Mouse (Mus musculus) liver, embryonic 14.5 days (tissue): ENCODE measurements at regions not wholly inside any gene's neighbourhood (a gene's known extent, or its start where the extent isn't known, plus 50 kb on each side); places are given as distances from the start of the nearest gene placed in this dataset.
A peak's percentile ranks its signal among the peaks of the same experiment; 100 is the strongest.

Experiments
- ATAC-seq: fragments of 200-750 bp; cut with Nextera tagmentation; 2 replicates; pipeline ENCODE4 v1.8.0; 2017; ENCODE audit warnings: moderate number of reproducible peaks, mild to moderate bottlenecking, moderate library complexity; ENCODE audit not compliant: insufficient read depth
- DNase-seq, 3 experiments: peaks; one replicate each; pipeline ENCODE4 v3.0.0-alpha.2; 2012 to 2013; ENCODE audit warnings: low read depth in 3 of 3, low spot score in 3 of 3
- H3K27ac ChIP-seq: fragments of 300-500 bp; sonication (generic); 2 replicates; pipeline ENCODE4 v1.5.1; 2014; ENCODE audit warnings: moderate library complexity, mild to moderate bottlenecking, control low read depth, inconsistent platforms
- H3K27me3 ChIP-seq: fragments of 300-500 bp; sonication (generic); 2 replicates; pipeline ENCODE4 v1.6.1; 2014; ENCODE audit warnings: mild to moderate bottlenecking, low read length, moderate library complexity; ENCODE audit not compliant: control insufficient read depth, insufficient read depth
- H3K36me3 ChIP-seq: fragments of 300-500 bp; sonication (generic); replicated peaks from 2 replicates; pipeline ENCODE4 v1.6.1; 2014; ENCODE audit warnings: low read depth; ENCODE audit not compliant: control insufficient read depth, insufficient read depth
- H3K4me1 ChIP-seq, 2 experiments: fragments of 200-500 bp in 1 of 2; fragments of 300-500 bp in 1 of 2; sonication (generic) in 1 of 2; replicated peaks; 2 replicates each; pipeline ENCODE4 v1.6.1; 2012 to 2014; ENCODE audit warnings: antibody characterized with exemption in 1 of 2, inconsistent platforms in 1 of 2, low read length in 1 of 2; ENCODE audit not compliant: control insufficient read depth in 2 of 2, insufficient read depth in 2 of 2
- H3K4me2 ChIP-seq: fragments of 300-500 bp; sonication (generic); 2 replicates; pipeline ENCODE4 v1.6.1; 2014; ENCODE audit warnings: low read depth, mild to moderate bottlenecking, control low read depth, moderate library complexity
- H3K4me3 ChIP-seq, 2 experiments: fragments of 200-500 bp in 1 of 2; fragments of 300-500 bp in 1 of 2; sonication (generic) in 1 of 2; 2 replicates each; pipeline ENCODE4 v1.5.1; 2012 to 2014; ENCODE audit warnings: low read depth in 2 of 2, low read length in 2 of 2, mild to moderate bottlenecking in 2 of 2, control low read depth in 1 of 2, inconsistent platforms in 1 of 2, moderate library complexity in 1 of 2; ENCODE audit not compliant: insufficient read depth in 1 of 2
- H3K9ac ChIP-seq: fragments of 300-500 bp; sonication (generic); replicated peaks from 2 replicates; pipeline ENCODE4 v1.6.1; 2014; ENCODE audit warnings: mild to moderate bottlenecking, control low read depth, moderate library complexity
- H3K9me3 ChIP-seq: fragments of 300-500 bp; sonication (generic); 2 replicates; pipeline ENCODE4 v1.6.1; 2016; ENCODE audit warnings: low read length, mixed read lengths; ENCODE audit not compliant: control insufficient read depth
- CTCF ChIP-seq: IDR thresholded peaks from 2 replicates; pipeline ENCODE4 v1.5.1; 2016; ENCODE audit warnings: antibody characterized with exemption, low read depth, control low read depth
- EP300 ChIP-seq: IDR thresholded peaks from 2 replicates; pipeline ENCODE4 v1.6.1; 2016; ENCODE audit warnings: antibody characterized with exemption, low read depth
- WGBS: fragments of 180-500 bp; shearing (Covaris S2); extraction: QIAGEN DNeasy Blood & Tissue Kit; methylation state at CpG from one replicate; pipeline ENCODE4 v1.1.7; 2014; ENCODE audit not compliant: insufficient replicate concordance; 5-methylcytosine and 5-hydroxymethylcytosine counted together

DNA sequence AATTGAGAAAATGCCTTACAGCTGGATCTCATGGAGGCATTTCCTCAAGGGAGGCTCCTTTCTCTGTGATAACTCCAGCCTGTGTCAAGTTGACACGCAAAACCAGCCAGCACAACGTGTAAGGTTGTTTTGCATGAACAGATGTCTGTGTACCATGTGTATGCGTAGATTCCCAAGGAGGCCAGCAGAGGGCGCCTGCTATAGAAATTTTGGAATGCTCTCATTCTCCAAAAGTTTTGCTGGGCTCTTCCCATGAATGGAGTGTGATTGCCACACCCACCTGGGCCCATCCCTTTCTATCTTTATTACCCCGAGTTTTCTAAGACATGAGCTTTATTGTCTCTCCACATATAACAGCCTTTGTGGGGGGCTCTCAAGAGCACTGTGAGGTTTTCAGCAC lies 275.4 kb downstream of the Diras2 start:
- Histone ChIP-seq H3K9me3 (no peaks in the 10 kb centered on the region), H3K4me2 (no peak overlapping the region), H3K36me3 (no peaks in the 10 kb centered on the region), H3K4me1 (peaks cover 0 to 5% of the 10 kb centered on the region in 2 experiments; a peak in 1 of 4 replicates), H3K4me3 (no peak overlapping the region), H3K27me3 (no peaks in the 10 kb centered on the region), H3K9ac (no peak overlapping the region), H3K27ac (no peak overlapping the region)
- WGBS: 63% methylated on average over 5 of the region's 5 CpGs
- TF ChIP-seq EP300: no peak
- peak; percentile 59 for TF ChIP-seq CTCF
- no peak for ATAC-seq
- DNase-seq: no peak

DNA sequence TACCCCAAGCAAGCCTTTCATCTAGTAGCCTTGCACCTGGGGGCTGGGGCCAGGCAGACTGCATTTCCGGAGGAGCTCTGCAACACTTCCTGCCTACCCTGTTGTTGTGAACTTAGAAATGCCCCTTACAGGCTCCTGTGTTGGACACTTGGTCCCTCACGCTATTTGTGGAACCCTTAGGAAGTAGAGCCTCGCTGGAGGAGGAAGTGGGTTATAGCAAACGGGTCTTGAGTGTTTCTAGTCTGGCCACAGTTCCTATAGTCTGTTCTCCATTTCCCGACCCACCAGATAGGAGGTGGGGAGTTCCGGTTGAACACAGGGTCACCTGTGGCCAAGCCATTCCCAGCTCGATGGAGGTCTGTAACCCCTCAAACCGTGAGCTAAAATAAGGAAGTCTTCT lies 272.7 kb downstream of the Diras2 start:
- Histone ChIP-seq H3K36me3 (no peaks in the 10 kb centered on the region), H3K4me1 (peaks cover 0 to 5% of the 10 kb centered on the region in 2 experiments; a peak in 1 of 4 replicates), H3K9me3 (no peaks in the 10 kb centered on the region), H3K9ac (no peak overlapping the region), H3K27me3 (no peaks in the 10 kb centered on the region), H3K4me3 (no peak overlapping the region), H3K4me2 (no peak overlapping the region), H3K27ac (no peak overlapping the region)
- DNase-seq (no peak), ATAC-seq (no peak)
- no peak for TF ChIP-seq CTCF
- TF ChIP-seq EP300: no peak
- 27% methylated on average over 8 of the region's 8 CpGs for WGBS

DNA sequence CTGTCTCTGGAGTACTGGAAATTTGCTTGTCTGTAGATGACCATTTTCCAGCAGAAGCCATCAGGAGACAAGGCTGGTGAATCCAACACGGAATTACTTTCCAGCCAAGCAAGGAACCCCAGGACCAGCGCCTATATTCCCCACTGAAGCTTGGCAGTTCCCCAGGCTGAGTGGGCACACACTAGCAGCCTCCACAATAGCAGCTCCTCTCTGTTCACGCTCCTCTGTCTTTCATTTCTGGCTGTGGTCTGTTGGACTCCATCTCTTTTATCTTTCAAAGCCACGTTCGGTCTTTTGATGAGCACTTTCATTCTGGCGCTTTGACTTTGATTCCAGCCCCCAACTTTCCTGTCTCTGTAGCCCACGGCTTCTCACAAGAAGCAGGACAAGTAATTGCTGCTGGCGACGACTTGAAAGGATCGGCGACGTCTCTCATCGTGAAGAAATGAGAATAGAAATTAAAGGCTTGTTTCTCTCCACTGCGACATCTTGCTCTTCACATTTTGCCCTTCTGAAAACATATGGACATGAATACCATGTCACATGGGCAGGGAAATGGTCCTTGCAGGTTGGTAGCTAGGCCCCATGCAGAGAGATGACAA lies 268.0 kb downstream of the Diras2 start:
- H3K4me2 ChIP-seq: no peak overlapping the region
- no peak overlapping the region for H3K4me3 ChIP-seq
- TF ChIP-seq EP300: no peak
- no peak for TF ChIP-seq CTCF
- no peak overlapping the region for H3K9ac ChIP-seq
- no peaks in the 10 kb centered on the region for H3K4me1 ChIP-seq
- no peak overlapping the region for H3K27ac ChIP-seq
- ATAC-seq (no peak), DNase-seq (no peak)
- no peaks in the 10 kb centered on the region for H3K36me3 ChIP-seq
- H3K27me3 ChIP-seq: no peaks in the 10 kb centered on the region
- 70% methylated on average over 14 of the region's 14 CpGs for WGBS
- no peaks in the 10 kb centered on the region for H3K9me3 ChIP-seq

DNA sequence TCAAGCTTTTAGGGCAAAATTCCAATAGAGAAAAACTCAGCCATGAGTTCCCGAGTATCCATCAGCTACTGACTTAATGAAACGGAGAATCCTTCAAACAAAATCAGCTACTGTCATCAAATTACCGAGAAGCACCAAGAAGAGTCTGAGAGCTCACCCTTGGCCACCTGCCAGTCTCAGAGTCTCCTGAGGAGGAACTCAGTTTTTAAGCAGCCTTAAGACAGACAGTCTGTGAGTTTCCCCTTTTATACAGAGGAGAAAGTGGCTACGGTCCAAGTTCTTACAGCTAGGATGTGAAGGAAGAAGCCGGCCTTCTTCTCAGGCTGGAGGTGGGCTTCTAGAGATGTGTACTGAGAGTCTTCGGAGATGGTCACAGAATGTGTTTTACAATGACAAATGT lies 262.8 kb downstream of the Diras2 start:
- no peaks in the 10 kb centered on the region for H3K36me3 ChIP-seq
- H3K4me1 ChIP-seq: no peaks in the 10 kb centered on the region
- H3K9ac ChIP-seq: no peak overlapping the region
- DNase-seq (no peak), ATAC-seq (no peak)
- WGBS: 48% methylated on average over 6 of the region's 6 CpGs
- H3K4me2 ChIP-seq: no peak overlapping the region
- H3K27me3 ChIP-seq: no peaks in the 10 kb centered on the region
- no peak overlapping the region for H3K27ac ChIP-seq
- TF ChIP-seq EP300 (no peak), CTCF (no peak)
- no peak overlapping the region for H3K4me3 ChIP-seq
- no peaks in the 10 kb centered on the region for H3K9me3 ChIP-seq

DNA sequence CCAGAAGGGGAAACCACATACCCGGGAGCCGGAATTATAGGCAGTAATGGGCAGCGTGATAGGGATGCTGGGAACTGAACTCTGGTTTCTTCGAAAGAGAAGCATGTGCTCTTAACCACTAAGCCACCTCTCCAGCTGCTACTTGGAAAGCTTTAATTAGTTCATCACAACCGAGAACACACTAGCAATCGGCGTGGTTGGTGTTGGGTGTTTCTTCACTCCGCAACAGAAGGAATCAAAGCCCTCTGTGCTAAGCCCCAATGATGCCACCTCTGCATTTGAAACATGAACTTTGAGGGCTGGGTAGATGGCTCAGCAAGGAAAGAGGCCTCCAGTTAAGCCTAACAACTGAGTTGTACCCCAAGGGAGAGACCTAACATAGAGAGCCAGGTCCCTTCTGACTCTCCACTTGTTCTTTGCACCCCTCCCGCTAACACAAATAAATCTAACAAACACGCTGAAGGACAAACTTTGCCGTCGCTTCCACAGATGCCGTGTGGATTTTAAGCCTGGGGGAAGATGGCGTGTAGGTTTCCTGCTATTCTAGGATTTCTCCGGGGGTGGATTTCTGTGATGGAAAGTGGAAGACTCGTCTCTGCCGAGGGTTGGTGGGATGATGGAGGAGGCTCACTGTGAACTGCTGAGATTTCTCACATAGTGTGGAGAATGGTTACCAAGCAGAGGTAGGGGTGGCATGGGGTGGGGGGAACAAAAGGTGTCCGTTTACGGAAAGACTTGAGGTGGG lies 257.4 kb downstream of the Diras2 start:
- H3K27me3 ChIP-seq: no peaks in the 10 kb centered on the region
- H3K36me3 ChIP-seq: no peaks in the 10 kb centered on the region
- no peak overlapping the region for H3K4me3 ChIP-seq
- H3K4me2 ChIP-seq: no peak overlapping the region
- 71% methylated on average over 19 of the region's 19 CpGs for WGBS
- H3K9me3 ChIP-seq: no peaks in the 10 kb centered on the region
- TF ChIP-seq EP300 (no peak), CTCF (no peak)
- ATAC-seq (no peak), DNase-seq (no peak)
- no peak overlapping the region for H3K27ac ChIP-seq
- H3K9ac ChIP-seq: no peak overlapping the region
- no peaks in the 10 kb centered on the region for H3K4me1 ChIP-seq
